Mouse (Mus musculus) left cerebral cortex, adult 9 months (tissue): ENCODE data around the gene Obscn.
A peak's percentile ranks its signal among the peaks of the same experiment; 100 is the strongest.

Experiments
- DNase-seq, 2 experiments: peaks; one replicate each; pipeline ENCODE4 v3.0.0; 2022; ENCODE audit warnings: low spot score in 2 of 2

The Obscn gene

DNA sequence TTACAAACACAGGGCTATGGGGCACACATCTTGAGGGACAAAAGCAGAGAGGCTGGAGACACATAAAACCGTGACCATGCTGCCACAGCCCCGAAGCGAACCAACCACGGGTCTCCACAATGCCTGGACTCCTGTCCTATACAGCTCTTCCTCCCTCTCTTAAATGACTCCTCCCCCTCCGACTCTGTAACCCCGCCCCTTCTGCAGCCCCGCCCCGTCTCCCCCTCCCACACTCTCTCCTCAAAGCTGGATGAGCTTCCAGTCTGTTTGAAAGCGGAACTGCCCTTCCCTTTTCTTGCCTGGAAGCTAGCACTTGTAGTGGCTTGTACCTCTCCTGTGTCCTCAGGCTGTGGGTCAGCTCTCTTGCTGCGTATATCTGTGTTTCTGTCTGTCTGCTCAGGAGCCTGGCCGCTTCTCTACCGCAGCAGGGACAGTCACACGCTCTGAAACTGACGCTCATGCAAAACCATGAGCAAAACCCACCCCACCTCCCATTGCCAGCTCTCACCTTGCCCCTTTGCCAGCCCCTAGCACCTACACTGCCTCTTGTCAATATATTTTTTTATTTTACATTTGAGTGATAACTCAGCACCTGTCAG lies 5.7 kb upstream of the Obscn start:
- no peak for DNase-seq

DNA sequence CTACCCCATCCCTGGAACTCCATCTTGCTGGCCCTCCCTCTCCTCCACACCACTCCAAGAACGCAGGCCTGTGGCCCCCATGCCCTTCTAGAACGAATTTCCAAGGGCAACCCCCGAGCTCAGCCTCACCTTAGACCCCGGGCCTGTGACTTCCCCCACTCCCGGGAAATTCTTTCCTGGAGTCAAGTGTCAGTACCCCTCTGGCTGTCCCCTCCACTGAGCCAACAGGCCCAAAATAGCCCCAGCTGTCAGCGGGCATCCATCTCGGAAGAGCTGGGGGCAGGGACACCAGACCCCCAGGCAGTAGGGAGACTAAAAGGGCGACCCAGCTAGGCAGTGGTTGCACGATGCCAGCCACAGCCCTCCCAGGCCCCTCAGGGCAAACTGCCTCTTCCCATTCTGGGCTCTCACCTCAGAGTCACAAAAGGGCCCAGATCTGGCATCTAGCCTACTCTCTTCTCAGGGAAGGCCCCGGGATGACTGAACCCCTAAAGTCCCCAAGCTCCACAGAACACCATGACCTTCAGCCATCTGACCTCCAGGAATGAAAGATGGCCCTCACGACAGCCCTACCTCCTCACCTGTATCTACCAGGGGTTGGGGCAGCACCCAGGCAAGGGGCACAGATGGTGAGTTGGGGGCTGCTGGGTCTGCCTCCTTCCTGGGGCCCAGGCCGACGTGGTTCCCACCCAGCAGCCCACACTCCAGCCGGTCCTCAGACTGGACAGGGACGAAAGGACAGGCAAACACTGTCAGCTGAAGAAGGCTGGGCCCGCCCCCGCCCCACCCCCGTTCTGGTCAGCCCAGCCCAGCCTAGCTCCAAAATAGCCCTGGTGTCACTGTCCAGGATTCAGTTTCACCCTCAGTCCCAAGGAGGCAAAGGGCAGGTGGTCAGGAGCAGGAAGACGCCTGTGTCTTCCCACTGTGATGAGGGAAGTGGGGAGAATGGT lies 2.6 kb upstream of the Obscn start:
- no peak for DNase-seq

DNA sequence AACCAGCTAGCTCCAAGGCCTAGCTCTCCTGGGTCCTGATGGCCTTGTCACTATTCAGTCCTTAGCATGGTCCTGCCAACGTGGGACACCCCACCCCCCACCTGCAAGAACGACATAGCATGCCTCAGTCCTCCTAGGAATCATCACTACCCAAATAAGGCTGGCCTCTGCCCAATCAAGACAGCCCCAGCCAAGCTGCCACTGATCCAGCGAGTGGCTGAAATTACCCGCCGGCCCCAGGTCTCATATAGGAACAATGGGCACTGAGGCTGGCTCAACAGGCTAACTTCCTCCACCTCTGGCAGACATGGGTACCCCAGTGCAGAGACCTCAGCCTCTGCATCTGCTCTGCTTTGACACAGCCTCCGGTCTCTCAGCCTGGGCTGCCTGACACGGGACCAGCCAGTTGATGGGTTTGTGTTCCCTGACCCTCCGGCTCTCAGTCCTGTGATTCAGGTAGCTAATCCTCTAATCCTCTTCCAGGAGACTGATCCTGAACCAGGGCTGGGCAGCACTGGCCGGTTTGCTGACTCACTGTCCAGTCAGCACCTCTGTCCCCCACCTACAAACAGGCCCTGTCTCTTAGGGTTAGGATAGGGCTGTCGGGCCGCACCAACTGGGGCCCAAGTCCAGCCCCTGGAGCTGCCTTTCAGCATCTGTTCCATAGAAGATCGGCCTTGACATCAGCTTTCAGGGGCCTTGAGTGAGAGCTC lies 948 bp upstream of the Obscn start:
- no peak for DNase-seq

DNA sequence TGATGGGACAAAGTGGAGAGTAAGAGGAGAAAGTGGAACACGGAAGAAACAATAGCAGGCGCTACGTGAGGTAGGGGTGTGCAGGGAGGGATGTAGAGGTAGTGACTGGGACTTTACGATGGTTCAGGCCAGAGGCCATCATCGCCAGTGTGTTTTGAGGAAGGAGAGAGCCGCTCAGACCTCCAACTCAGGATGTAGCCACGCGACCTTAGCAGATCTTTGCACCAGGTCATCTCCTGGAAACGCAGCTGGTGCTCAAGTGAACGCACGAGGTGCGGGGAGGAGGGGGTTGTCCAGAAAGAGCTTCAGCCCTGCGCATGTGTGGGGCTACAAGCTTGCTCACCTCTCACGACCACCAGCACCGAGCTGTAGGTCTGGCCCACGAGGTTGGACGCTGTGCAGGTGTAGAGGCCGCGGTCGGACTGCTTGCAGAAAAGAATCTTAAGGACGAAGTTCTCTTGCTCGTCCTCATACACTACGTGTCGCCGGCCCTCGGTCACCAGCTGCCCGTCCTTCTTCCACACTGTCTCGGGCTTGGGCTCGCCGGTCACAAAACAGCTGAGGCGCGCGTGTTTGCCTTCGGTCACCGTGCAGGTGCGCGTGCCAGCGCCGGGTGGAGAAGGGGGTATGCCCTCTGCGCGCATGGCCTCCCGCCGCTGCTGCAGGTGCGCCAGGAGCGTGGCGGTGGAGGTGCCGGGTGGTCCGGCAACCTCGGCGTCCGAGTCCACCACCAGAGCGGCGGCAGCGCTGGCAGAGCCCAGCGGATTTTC lies 966 bp downstream of the Obscn start:
- no peak for DNase-seq

DNA sequence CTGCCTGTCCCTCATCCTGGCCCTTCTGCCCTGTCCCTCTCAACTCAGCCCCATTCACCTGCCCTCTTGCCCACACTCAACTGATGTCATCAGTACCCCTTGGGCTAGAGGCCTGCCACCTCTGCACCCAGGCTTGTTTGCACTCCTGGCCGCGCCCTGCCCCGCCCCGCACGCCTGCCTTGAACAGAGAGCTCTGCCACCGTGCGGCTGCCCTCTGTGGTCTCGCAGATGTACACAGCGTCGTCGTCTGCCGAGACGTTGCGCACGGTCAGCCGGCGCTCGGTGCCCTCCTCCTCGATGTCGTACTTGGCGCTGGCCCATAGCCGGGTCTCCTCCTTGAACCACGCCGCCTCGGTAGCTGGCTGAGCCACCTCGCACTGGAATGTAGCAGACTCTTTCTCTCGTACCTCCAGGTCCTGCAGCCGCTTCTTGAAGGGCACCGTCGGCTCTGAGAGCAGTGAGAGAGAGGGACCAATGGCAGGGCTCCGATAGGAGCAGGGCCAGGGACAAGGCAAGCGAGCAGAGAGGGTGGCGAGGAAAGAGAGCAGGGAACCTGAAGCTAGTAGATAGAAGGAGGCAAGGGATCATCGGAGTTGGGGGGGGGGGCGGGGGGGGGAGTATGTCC lies 1.7 kb downstream of the Obscn start:
- no peak for DNase-seq

DNA sequence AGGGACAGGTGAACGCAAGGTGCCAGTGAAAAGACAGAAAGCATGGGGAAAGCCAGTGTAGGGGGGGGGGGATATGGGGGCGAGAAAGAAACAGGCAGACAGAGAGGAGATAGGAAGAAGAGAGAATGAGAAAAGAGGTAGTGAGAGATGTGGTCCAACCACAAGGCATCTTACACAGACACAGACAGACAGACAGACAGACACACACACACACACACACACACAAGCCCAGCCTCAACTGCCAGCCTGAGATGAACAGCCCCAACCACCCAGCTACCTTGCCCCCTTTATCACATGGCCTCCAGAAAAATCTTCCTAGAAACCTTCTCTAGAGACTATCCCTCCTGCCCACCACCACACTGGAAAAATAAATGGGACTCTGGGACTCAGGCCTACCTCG lies 4.1 kb downstream of the Obscn start:
- DNase-seq = no peak

DNA sequence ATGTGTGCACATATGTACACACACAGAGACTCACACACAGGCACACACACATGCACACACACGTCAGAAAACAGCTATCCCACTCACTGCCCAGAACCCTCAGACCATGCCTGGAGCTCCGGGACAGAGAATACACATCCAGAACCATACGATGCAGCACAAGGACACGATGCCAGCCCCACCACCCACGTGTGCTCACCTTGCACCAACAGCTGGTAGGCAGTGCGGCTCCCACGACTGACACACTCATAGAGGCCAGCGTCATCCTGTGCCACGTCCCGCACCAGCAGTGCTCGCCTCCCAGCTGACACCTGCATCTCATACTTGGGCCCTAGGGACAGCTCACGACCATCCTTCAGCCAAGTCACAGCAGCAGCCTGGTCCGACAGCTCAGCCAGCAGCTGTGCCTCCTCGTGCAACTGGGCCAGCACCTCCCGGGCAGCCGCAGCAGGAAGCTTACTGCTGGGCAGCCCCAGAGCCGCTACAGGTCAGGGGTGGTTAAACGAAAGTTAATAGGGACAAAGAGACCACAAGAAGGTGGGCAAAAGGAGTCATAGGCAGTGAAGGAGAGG lies 4.8 kb downstream of the Obscn start:
- no peak for DNase-seq

DNA sequence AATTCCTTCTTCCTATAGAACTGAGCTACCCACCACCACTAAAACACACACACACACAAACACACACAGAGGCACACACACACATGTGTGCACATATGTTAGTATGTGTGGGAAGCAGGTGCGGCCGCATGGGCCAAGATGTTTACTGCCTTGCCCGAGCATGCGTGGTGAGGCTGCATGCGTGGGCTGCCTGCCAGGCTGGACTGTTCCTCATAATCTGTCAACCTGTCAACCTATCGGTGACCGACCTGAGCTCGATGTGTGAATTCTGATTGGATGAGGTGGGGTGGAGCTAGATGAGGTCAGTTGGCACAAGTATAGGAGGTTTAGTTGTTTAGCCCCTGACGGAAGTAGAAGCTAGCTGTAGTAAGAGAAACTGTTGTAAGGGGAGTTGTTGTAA lies 5.4 kb downstream of the Obscn start:
- no peak for DNase-seq

DNA sequence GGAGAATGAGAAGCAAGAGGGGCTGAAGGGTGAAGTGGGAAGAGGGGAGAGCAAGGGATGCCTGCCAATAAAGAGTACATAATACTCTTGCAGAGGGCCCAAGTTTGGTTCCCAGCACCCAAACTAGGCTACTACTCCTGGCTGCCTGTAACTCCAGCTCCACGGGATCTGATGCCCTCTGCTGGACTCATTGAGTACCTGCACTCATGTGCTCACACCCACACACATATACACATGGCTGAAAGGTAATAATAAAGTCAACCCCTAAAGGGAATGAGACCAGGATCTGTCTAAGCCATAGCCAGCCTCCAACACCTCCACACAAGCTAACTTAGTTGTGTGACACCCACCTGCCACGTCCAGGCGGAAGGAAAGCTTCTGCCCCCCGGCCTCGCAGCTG lies 30.3 kb downstream of the Obscn start:
- DNase-seq = no peak

DNA sequence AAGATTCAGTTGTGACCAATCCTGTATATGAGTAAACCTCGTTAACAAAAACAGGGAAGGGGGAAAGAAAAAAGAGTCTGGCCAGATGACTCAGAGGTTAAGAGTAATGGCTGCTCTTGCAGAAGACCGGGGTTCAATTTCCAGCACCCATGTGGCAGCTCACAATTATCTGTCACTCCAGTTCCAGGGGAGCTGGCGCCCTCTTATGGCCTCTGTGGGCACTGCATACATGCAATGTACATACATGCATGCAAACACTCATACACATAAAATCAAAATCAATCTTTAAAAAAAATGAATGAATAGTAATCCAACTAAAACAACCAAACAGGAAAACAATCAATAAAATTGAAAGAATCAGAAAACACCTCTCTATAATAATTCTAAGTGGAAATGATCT lies 33.9 kb downstream of the Obscn start:
- DNase-seq = no peak

DNA sequence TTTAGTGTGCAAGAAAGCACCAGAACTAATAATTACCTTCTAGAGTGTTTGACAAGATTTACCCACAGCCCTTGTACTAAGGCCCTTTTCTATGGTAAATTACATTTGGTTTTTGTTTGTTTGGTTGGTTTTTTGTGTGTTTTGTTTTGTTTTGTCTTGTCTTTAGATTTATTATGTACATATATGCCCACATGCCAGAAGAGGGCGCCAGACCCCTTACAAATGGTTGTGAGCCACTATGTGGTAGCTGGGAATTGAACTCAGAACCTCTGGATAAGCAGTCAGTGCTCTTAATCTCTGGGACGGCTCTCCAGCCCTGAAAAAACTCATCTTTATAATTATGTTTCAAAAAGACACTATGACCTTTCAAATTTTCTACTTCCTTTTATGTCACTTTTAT lies 37.9 kb downstream of the Obscn start:
- no peak for DNase-seq

DNA sequence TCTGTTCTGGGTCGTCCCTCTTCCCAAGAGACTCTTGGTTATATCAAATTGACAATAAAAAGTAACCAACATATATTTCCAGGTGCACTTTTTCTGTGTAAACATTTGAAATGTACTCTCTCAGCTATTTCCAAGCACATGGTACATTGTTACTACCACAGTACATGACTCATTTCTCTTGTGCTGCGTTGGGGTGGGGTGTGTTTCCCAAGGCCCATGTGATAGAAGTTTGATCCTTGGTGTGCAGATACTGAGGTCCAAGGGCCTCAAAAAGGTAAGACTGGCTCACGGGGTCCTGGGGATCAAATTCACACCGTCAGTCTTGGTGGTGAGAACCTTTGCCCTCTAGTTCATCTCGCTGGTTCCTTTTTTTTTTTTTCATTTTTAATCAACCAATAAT lies 38.4 kb downstream of the Obscn start:
- DNase-seq = no peak

DNA sequence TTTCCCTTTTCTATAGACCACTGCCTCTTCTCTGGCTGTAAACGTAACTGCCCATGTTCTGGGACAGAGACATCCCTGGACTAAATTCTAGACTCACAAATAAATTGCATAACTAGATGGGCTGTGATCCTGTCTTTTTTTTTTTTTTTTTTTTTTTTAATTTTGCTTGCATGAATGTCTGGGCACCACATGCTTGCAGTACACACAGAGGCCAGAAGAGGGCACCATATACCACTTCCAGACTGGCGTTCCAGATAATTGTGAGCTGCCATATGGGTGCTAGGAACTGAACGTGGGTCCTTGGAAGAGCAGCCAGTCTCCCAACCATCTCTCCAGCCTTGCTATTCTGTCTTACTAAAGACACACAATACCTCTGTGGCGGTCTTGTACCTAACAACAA lies 42.0 kb downstream of the Obscn start:
- DNase-seq = no peak

DNA sequence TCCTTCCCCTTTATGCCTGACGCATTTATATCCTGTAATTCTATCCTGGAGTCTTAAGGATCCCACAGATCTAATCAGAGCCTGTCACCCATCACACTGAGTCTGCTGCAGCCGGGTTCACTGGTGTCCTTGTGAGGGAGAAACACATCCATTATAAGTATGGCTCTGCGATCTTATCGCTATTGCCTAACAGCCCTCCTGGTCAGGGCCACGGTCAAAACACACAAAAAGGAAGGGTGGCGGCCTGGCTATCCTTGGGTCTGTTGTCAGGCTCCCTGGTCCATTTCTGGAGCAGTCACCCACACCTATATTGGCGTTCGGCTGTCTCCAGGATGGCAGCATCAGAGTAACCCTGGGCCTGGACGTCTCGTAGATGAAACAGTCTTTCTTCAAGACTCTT lies 48.6 kb downstream of the Obscn start:
- no peak for DNase-seq

DNA sequence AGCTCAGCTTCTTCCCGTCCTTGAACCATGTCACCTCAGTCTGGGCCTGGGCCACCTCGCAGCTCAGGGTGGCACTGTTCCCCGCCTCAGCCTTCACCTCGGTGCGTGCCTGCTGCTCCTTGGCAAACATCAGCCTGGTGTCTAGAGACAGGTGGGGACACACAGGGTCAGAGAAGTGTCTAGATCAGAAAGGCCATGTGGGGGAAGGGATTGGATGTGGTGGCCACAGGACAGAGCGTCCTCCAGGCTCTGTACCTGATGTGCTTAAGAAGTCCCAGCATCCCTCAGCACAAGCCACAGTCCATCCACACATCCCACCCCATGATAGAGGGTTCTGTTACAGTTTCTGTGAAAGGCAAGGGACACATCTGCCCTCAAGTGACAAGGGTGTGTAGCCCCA lies 51.0 kb downstream of the Obscn start:
- DNase-seq = no peak

DNA sequence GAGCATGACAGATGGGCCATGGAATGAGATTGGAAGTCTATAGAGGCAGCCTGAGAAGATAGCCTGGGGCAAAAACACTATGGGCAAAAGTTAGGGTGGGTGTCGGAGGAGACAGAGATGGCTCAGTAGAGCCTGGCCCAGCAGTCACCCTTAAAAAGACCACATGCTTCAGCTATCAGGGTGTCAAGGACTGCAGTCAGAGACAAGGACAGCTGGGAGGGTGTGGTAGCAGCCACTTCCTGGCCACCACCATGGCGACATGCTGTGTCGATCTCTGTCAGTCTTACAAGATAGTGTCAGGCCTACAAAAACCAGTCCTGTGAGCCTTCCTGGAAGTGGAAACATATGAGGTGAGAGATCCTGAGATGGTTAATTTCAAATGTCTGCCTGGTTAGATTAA lies 53.1 kb downstream of the Obscn start:
- DNase-seq = no peak

DNA sequence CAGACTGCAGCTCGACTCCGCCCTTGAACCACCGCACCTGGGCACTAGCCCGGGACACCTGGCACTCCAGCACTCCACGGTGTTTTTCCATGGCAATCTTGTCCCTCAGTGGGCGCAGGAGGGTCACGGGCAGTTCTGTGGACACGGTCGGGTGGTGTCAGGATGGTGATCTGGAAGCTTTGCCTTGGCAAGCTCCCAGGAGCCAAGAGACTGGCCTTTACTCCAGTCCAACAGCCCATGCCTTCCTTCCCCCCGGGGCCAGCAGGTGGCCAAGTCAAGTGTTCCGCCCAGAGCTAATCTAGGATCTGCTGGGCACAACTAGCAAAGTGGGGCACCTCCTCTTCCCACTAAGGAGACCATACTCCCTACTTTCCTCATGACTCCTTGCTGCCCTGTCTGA lies 57.9 kb downstream of the Obscn start:
- no peak for DNase-seq

DNA sequence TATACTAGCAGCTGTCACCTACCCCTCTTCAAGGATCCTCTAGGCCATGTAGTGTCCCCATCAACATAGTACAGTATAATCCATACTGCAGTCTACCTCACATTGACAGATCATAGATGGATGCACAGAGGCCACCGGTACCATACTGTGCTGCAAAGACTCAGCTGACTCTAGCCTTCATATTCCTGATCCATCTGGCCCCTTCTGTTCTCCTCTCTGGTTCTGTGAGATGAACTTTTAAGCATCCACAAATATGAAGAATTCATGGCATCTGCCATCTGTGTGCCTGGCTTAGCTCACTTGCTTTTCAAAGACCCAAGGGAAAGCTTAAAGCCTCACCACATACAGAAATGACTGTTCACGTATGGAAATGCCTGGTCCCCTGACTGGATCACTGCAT lies 65.9 kb downstream of the Obscn start:
- DNase-seq = no peak

DNA sequence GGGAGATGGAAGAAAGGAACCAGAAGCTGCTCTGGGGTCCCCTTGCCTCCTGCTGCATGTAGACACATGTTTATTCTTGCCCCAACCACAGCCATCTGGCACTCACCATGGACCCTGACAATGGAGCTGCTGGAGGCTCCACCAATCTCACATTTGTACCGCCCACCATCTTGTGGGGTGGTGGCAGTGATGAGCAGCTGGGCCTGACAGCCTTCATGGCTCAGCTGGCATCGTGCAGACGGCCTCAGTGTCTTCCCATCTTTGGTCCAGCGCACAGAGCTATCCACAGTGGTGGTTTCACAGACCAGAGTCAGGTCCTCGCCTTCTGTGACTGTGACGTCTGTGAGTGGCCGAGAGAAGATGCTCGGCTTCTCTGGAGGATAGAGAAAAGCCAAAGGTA lies 67.3 kb downstream of the Obscn start:
- DNase-seq = no peak

DNA sequence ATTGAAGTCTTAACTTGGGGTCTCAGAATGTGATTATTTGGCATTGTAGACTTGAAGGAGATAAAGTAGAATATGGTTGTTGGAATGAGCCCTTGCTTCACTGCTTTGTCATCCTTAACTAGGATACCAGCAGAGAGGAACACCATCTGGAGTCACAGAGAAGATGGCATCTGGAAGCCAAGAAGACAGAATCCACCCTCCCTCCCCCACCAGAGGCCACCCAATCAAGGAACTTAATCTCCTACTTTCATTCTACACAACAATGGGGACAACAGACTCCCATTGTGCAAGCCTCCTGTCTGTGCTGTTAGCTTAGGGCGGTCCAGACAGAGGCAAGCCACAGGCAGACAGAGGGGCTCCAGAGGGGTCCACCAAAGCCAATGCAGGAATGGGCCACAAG lies 67.8 kb downstream of the Obscn start:
- peak in 1 of 2 experiments; percentile 29 for DNase-seq

DNA sequence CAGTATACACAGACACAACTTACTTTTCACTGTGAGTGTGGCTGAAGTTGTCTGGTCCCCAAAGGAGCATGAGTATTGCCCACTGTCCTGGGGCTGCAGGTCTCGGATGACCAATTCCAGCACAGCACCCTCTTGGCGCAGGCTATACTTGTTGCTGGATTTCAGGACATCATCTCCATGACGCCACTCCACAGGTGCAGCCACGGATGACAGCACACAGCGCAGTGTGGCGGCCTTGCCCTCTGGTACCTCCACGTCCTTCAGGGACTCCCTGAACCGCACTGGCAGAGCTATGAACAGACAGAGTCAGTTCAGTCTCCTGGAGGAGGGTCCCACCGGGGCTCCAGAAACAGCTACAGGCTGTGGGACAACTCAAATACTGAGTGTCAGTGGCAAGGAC lies 68.3 kb downstream of the Obscn start:
- no peak for DNase-seq
